Mouse (Mus musculus) T-helper 2 cell (primary cell): ENCODE measurements around the gene Ldb1.

Experiments used
- in situ Hi-C: fragments of 300-600 bp; cut with MboI, MseI; formaldehyde crosslinking; loops from one replicate; pipeline ENCODE4 v1.15.1; 2025; ENCODE audit warnings: high pct_unique_total_duplicates

Ldb1 gene

DNA sequence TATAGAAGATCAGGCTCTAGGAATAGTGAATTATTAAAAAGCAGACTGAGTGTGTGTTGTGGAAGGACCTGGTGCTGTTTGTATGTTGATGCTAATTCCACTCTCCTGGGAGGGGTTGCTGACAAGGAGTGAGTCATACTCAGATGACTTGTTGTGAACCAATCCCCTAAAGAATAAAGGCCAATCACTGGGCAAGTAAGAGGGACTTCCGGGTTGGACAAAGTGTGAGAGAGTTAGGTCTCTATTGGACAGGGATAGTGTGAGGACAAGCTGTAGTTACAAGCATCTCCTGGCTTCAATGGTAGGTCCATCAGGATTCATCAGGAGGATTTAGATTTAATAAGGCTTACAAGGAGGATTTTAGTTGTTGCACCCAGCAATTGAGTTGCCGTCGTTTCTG is 56.8 kb downstream of the Ldb1 start:
- in situ Hi-C loops = no loop called here

DNA sequence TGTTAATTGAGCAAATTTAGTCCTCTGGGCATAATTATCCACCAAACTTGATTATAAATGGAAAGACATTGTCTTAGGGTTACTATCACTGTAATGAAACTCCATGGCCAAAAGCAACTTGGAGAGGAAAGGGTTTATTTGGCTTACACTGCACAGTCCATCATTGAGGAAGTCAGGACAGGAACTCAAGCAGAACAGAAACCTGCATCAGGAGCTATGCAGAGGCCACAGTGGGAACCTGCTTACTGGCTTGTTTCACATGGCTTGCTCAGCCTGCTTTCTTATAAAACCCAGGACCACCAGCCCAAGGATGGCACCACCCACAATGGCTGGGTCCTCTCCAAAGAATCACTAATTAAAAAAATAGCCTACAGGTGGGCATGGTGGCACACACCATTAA is 60.6 kb downstream of the Ldb1 start:
- in situ Hi-C loops = no loop called here
